Mouse (Mus musculus): Measurements from ENCODE around the gene Ptbp1. TPM values are rescaled to one million over a fixed set of nuclear protein-coding genes. Genes with fewer than 3 reads are reported as not detected.
A peak's percentile ranks its signal among the peaks of the same experiment; 100 is the strongest.

The Ptbp1 gene
- polyA plus RNA-seq, 1 experiment from 2014 or later: 141 TPM

GRCm38 (mm10) chr10:79834769-79835398, 19.3 kb upstream of the Ptbp1 start:
- H3K9me3 ChIP-seq: 0 out of 2 replicates have a peak, but pooled peaks cover 4% of the 10 kb centered on the region
- ATAC-seq (ENCODE audit: extremely low read depth, insufficient number of reproducible peaks, low FRiP score, low TSS enrichment): no peak
- no peaks in the 10 kb centered on the region for H3K36me3 ChIP-seq
- 16% methylated on average over 9 of the region's 9 CpGs for WGBS
- H3K4me3 ChIP-seq: no peak overlapping the region
- no peak overlapping the region for H3K27ac ChIP-seq (replicated peaks)
- H3K4me2 ChIP-seq: peak overlapping the region; percentile 33; the same call in 1 of the 2 replicates
- no peaks in the 10 kb centered on the region for H3K27me3 ChIP-seq (replicated peaks)
- H3K9ac ChIP-seq: peak overlapping the region; percentile 37; the same call in 1 of the 2 replicates
- H3K4me1 ChIP-seq: peaks cover 7% of the 10 kb centered on the region; the same call in 1 of the 2 replicates

- Histone ChIP-seq H3K27ac (replicated peaks) (no peak overlapping the region), H3K4me2 (no peak overlapping the region), H3K4me3 (no peak overlapping the region), H3K9me3 (0 out of 2 replicates have a peak, but pooled peaks cover 4% of the 10 kb centered on the region), H3K27me3 (replicated peaks) (no peaks in the 10 kb centered on the region), H3K36me3 (no peaks in the 10 kb centered on the region), H3K4me1 (peaks cover 18% of the 10 kb centered on the region), H3K9ac (no peak overlapping the region)
- no peak for ATAC-seq (ENCODE audit: extremely low read depth, insufficient number of reproducible peaks, low FRiP score, low TSS enrichment)
- WGBS: 91% methylated on average over 3 of the region's 3 CpGs
These were observed 17.3 kb upstream of the Ptbp1 start for GRCm38 (mm10) chr10:79836918-79837317.

GRCm38 (mm10) chr10:79838151-79838550, 16.1 kb upstream of the Ptbp1 start:
- H3K9me3 ChIP-seq: 0 out of 2 replicates have a peak, but pooled peaks cover 4% of the 10 kb centered on the region
- no peak overlapping the region for H3K9ac ChIP-seq
- peaks cover 30% of the 10 kb centered on the region for H3K4me1 ChIP-seq
- H3K27me3 ChIP-seq (replicated peaks): no peaks in the 10 kb centered on the region
- H3K36me3 ChIP-seq: no peaks in the 10 kb centered on the region
- no peak overlapping the region for H3K27ac ChIP-seq (replicated peaks)
- WGBS: 44% methylated on average over 2 of the region's 2 CpGs
- no peak overlapping the region for H3K4me2 ChIP-seq
- no peak for ATAC-seq (ENCODE audit: extremely low read depth, insufficient number of reproducible peaks, low FRiP score, low TSS enrichment)
- no peak overlapping the region for H3K4me3 ChIP-seq

- H3K4me2 ChIP-seq: peak overlapping the region; percentile 89
- H3K4me1 ChIP-seq: peaks cover 35% of the 10 kb centered on the region
- peak overlapping the region; percentile 56; the same call in 1 of the 2 replicates for H3K4me3 ChIP-seq
- WGBS: 79% methylated on average over 3 of the region's 3 CpGs
- 0 out of 2 replicates have a peak, but pooled peaks cover 4% of the 10 kb centered on the region for H3K9me3 ChIP-seq
- H3K9ac ChIP-seq: peak overlapping the region; percentile 86; the same call in 1 of the 2 replicates
- H3K27ac ChIP-seq (replicated peaks): peak overlapping the region; percentile 90
- no peaks in the 10 kb centered on the region for H3K36me3 ChIP-seq
- no peak for ATAC-seq (ENCODE audit: extremely low read depth, insufficient number of reproducible peaks, low FRiP score, low TSS enrichment)
- no peaks in the 10 kb centered on the region for H3K27me3 ChIP-seq (replicated peaks)
These were observed 14.1 kb upstream of the Ptbp1 start for GRCm38 (mm10) chr10:79840091-79840490.

- WGBS: 1% methylated on average over 24 of the region's 24 CpGs
- Histone ChIP-seq H3K9me3 (0 out of 2 replicates have a peak, but pooled peaks cover 4% of the 10 kb centered on the region), H3K27me3 (replicated peaks) (no peaks in the 10 kb centered on the region), H3K4me3 (peak overlapping the region; percentile 56), H3K36me3 (no peaks in the 10 kb centered on the region), H3K27ac (replicated peaks) (peak overlapping the region; percentile 90), H3K9ac (peak overlapping the region; percentile 86), H3K4me1 (peaks cover 34% of the 10 kb centered on the region), H3K4me2 (peak overlapping the region; percentile 89)
- peak; percentile 73 for ATAC-seq (ENCODE audit: extremely low read depth, insufficient number of reproducible peaks, low FRiP score, low TSS enrichment)
These were observed 13.3 kb upstream of the Ptbp1 start for GRCm38 (mm10) chr10:79840644-79841551.

- Histone ChIP-seq H3K27ac (replicated peaks) (0 out of 2 replicates have a peak overlapping the region, but pooled peaks have one; percentile 48), H3K27me3 (replicated peaks) (no peaks in the 10 kb centered on the region), H3K4me2 (no peak overlapping the region), H3K9ac (no peak overlapping the region), H3K4me1 (peaks cover 38% of the 10 kb centered on the region), H3K9me3 (no peaks in the 10 kb centered on the region), H3K36me3 (no peaks in the 10 kb centered on the region), H3K4me3 (no peak overlapping the region)
- ATAC-seq (ENCODE audit: extremely low read depth, insufficient number of reproducible peaks, low FRiP score, low TSS enrichment): no peak
- 67% methylated on average over 3 of the region's 3 CpGs for WGBS
These were observed 11.9 kb upstream of the Ptbp1 start for GRCm38 (mm10) chr10:79842322-79842721.

GRCm38 (mm10) chr10:79843476-79843875, 10.8 kb upstream of the Ptbp1 start:
- Histone ChIP-seq H3K4me3 (no peak overlapping the region), H3K4me1 (peaks cover 38% of the 10 kb centered on the region), H3K36me3 (no peaks in the 10 kb centered on the region), H3K9ac (no peak overlapping the region), H3K27me3 (replicated peaks) (no peaks in the 10 kb centered on the region), H3K27ac (replicated peaks) (no peak overlapping the region), H3K9me3 (no peaks in the 10 kb centered on the region), H3K4me2 (no peak overlapping the region)
- WGBS: 61% methylated on average over 6 of the region's 6 CpGs
- no peak for ATAC-seq (ENCODE audit: extremely low read depth, insufficient number of reproducible peaks, low FRiP score, low TSS enrichment)

GRCm38 (mm10) chr10:79846553-79846952, 7.7 kb upstream of the Ptbp1 start:
- ATAC-seq (ENCODE audit: extremely low read depth, insufficient number of reproducible peaks, low FRiP score, low TSS enrichment): no peak
- peaks cover 42% of the 10 kb centered on the region for H3K4me1 ChIP-seq

GRCm38 (mm10) chr10:79849941-79850628, 4.1 kb upstream of the Ptbp1 start:
- Histone ChIP-seq H3K9me3 (no peaks in the 10 kb centered on the region), H3K4me3 (no peak overlapping the region), H3K27ac (replicated peaks) (0 out of 2 replicates have a peak overlapping the region, but pooled peaks have one; percentile 20), H3K27me3 (replicated peaks) (no peaks in the 10 kb centered on the region), H3K36me3 (no peaks in the 10 kb centered on the region), H3K4me1 (peaks cover 38% of the 10 kb centered on the region), H3K4me2 (no peak overlapping the region), H3K9ac (no peak overlapping the region; the same call in 1 of the 2 replicates)
- no peak for ATAC-seq (ENCODE audit: extremely low read depth, insufficient number of reproducible peaks, low FRiP score, low TSS enrichment)
- 77% methylated on average over 8 of the region's 8 CpGs for WGBS

More at GRCm38 (mm10) chr10:79846553-79846952, 7.7 kb upstream of the Ptbp1 start:
- no peak overlapping the region for H3K4me3 ChIP-seq
- H3K36me3 ChIP-seq: no peaks in the 10 kb centered on the region
- H3K4me2 ChIP-seq: no peak overlapping the region
- no peaks in the 10 kb centered on the region for H3K27me3 ChIP-seq (replicated peaks)
- H3K27ac ChIP-seq (replicated peaks): no peak overlapping the region
- H3K9ac ChIP-seq: no peak overlapping the region
- WGBS: 47% methylated on average over 5 of the region's 5 CpGs
- H3K9me3 ChIP-seq: no peaks in the 10 kb centered on the region

GRCm38 (mm10) chr10:79851653-79852052, 2.6 kb upstream of the Ptbp1 start:
- no peak for ATAC-seq (ENCODE audit: extremely low read depth, insufficient number of reproducible peaks, low FRiP score, low TSS enrichment)
- Histone ChIP-seq H3K4me2 (peak overlapping the region; percentile 93), H3K27ac (replicated peaks) (peak overlapping the region; percentile 100), H3K4me3 (no peak overlapping the region), H3K9ac (peak overlapping the region; percentile 91), H3K36me3 (peaks cover 5% of the 10 kb centered on the region), H3K9me3 (no peaks in the 10 kb centered on the region), H3K27me3 (replicated peaks) (no peaks in the 10 kb centered on the region), H3K4me1 (peaks cover 45% of the 10 kb centered on the region)
- WGBS: 77% methylated on average over 3 of the region's 3 CpGs

Measured in heart, embryonic 13.5 days (tissue).